Mouse (Mus musculus) myocyte (in vitro differentiated cells): ENCODE results near the gene Hspbap1. TPM values are rescaled to one million over a fixed set of nuclear protein-coding genes. Genes with fewer than 3 reads are reported as not detected.

Experiments
- H3K27me3 ChIP-seq: one replicate; pipeline ENCODE4 v1.6.1; 2011; ENCODE audit not compliant: control insufficient read depth, insufficient read depth, insufficient read length
- H3K36me3 ChIP-seq: one replicate; pipeline ENCODE4 v1.6.1; 2011; ENCODE audit not compliant: control insufficient read depth, insufficient read depth
- H3K4me2 ChIP-seq: one replicate; pipeline ENCODE4 v1.6.1; 2011; ENCODE audit warnings: low read depth, control low read depth
- H3K4me3 ChIP-seq: one replicate; pipeline ENCODE4 v1.5.1; 2011; ENCODE audit warnings: mild to moderate bottlenecking, control low read depth, moderate library complexity
- H3K79me2 ChIP-seq: one replicate; pipeline ENCODE4 v1.6.1; 2011; ENCODE audit not compliant: control insufficient read depth, insufficient read depth
- H3ac ChIP-seq: one replicate; pipeline ENCODE4 v1.6.1; 2011; ENCODE audit not compliant: control insufficient read depth, insufficient read length
- CEBPB ChIP-seq: IDR thresholded peaks from 2 replicates; pipeline ENCODE4 v1.6.1; 2011; ENCODE audit warnings: mild to moderate bottlenecking, moderate library complexity; ENCODE audit not compliant: poor library complexity, insufficient read depth, severe bottlenecking
- E2F4 ChIP-seq: IDR thresholded peaks from one replicate; pipeline ENCODE4 v1.6.1; 2011; ENCODE audit warnings: mild to moderate bottlenecking, control low read depth, moderate library complexity; ENCODE audit not compliant: insufficient read depth
- MAX ChIP-seq: IDR thresholded peaks from one replicate; pipeline ENCODE4 v1.6.1; 2011; ENCODE audit warnings: low read depth, mild to moderate bottlenecking, control low read depth
- MYOD1 ChIP-seq, 3 experiments: IDR thresholded peaks; one replicate each; pipeline ENCODE4 v1.6.1; 2011; ENCODE audit warnings: control low read depth in 2 of 3, low read depth in 2 of 3, mild to moderate bottlenecking in 2 of 3, moderate library complexity in 1 of 3; ENCODE audit not compliant: insufficient read length in 2 of 3, control insufficient read depth in 1 of 3
- MYOG ChIP-seq, 3 experiments: IDR thresholded peaks; one replicate each; pipeline ENCODE4 v1.6.1; 2011; ENCODE audit warnings: control low read depth in 2 of 3, low read depth in 2 of 3, mild to moderate bottlenecking in 2 of 3; ENCODE audit not compliant: insufficient read length in 2 of 3, control insufficient read depth in 1 of 3, insufficient read depth in 1 of 3
- POLR2A ChIP-seq: IDR thresholded peaks from one replicate; pipeline ENCODE4 v1.6.1; 2011; ENCODE audit warnings: low read depth, mild to moderate bottlenecking, control low read depth, moderate library complexity; ENCODE audit not compliant: insufficient read length
- POLR2AphosphoS2 ChIP-seq: IDR thresholded peaks from one replicate; pipeline ENCODE4 v1.6.1; 2011; ENCODE audit warnings: low read depth, control low read depth; ENCODE audit not compliant: insufficient read length
- REST ChIP-seq: IDR thresholded peaks from one replicate; pipeline ENCODE4 v1.6.1; 2011; ENCODE audit warnings: mild to moderate bottlenecking, control low read depth, moderate library complexity; ENCODE audit not compliant: insufficient read depth, insufficient read length
- SRF ChIP-seq: IDR thresholded peaks from one replicate; pipeline ENCODE4 v1.6.1; 2011; ENCODE audit warnings: low read depth; ENCODE audit not compliant: control insufficient read depth, insufficient read length
- TCF12 ChIP-seq: IDR thresholded peaks from one replicate; pipeline ENCODE4 v1.6.1; 2011; ENCODE audit warnings: mild to moderate bottlenecking, control low read depth; ENCODE audit not compliant: poor library complexity, insufficient read depth, severe bottlenecking
- TCF3 ChIP-seq: IDR thresholded peaks from one replicate; pipeline ENCODE4 v1.6.1; 2011; ENCODE audit warnings: low read depth, control low read depth; ENCODE audit not compliant: insufficient read length
- USF1 ChIP-seq: IDR thresholded peaks from one replicate; pipeline ENCODE4 v1.6.1; 2011; ENCODE audit warnings: low read depth, mild to moderate bottlenecking, control low read depth, moderate library complexity
- polyA plus RNA-seq: library from polyadenylated mRNA; unstranded; fragments of >200 nt; fragmentation: generic; extraction: Trizol; gene quantifications from one replicate; pipeline ENCODE4 v1.2.1, GENCODE M21; 2012; ENCODE audit warnings: missing spikeins

Gene Hspbap1
- polyA plus RNA-seq, 1 experiment = 6.3 TPM

GRCm38 (mm10) chr16:35763590-35764296 is 6.4 kb upstream of the Hspbap1 start:
- no peak overlapping the region for H3K4me2 ChIP-seq
- H3K27me3 ChIP-seq = no peaks in the 10 kb centered on the region
- H3K79me2 ChIP-seq = peaks cover 4% of the 10 kb centered on the region
- no peak overlapping the region for H3ac ChIP-seq
- H3K36me3 ChIP-seq = no peaks in the 10 kb centered on the region
- no peak overlapping the region for H3K4me3 ChIP-seq
- TF ChIP-seq MYOG (IDR thresholded peaks at IDR 0.05; ENCODE audit: control insufficient read depth in 1 of 3, insufficient read depth in 1 of 3, insufficient read length in 2 of 3, low read depth in 2 of 3) (no peak), CEBPB (no peak), USF1 (no peak), SRF (no peak), TCF3 (no peak), REST (no peak), POLR2AphosphoS2 (no peak), POLR2A (no peak), MYOD1 (IDR thresholded peaks at IDR 0.05; ENCODE audit: control insufficient read depth in 1 of 3, insufficient read length in 2 of 3, low read depth in 2 of 3) (no peak), MAX (no peak), TCF12 (no peak), E2F4 (no peak)

DNA sequence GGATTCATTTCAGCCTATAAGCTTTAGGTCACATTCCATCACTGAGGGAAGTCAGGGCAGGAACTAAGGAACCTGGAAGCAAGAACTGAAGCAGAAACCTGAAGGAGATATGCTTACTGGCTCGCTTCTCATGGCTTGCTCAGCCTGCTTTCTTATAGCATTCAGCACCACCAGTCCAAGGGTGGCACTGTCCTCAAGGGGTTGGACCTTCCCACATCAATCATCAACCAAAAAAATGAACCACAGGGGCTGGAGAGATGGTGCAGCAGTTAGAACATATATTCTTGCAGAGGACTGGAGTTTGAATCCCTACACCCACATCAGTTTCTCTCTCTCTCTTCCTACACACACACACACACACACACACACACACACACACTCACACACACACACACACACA is 5.2 kb upstream of the Hspbap1 start:
- Histone ChIP-seq H3K36me3 (no peaks in the 10 kb centered on the region), H3K27me3 (no peaks in the 10 kb centered on the region), H3K4me3 (no peak overlapping the region), H3K79me2 (peaks cover 4% of the 10 kb centered on the region), H3ac (no peak overlapping the region), H3K4me2 (no peak overlapping the region)
- no peak for TF ChIP-seq TCF12
- no peak for TF ChIP-seq MYOD1 (IDR thresholded peaks at IDR 0.05; ENCODE audit: control insufficient read depth in 1 of 3, insufficient read length in 2 of 3, low read depth in 2 of 3)
- TF ChIP-seq TCF3 = no peak
- no peak for TF ChIP-seq SRF

GRCm38 (mm10) chr16:35765449-35765848 is 4.7 kb upstream of the Hspbap1 start:
- Histone ChIP-seq H3K27me3 (no peaks in the 10 kb centered on the region), H3K79me2 (peaks cover 4% of the 10 kb centered on the region), H3K4me3 (no peak overlapping the region), H3K36me3 (no peaks in the 10 kb centered on the region), H3K4me2 (no peak overlapping the region), H3ac (no peak overlapping the region)
- TF ChIP-seq E2F4 (no peak), TCF12 (no peak), REST (no peak), MAX (no peak), CEBPB (no peak), MYOD1 (IDR thresholded peaks at IDR 0.05; ENCODE audit: control insufficient read depth in 1 of 3, insufficient read length in 2 of 3, low read depth in 2 of 3) (no peak), POLR2A (no peak)

DNA sequence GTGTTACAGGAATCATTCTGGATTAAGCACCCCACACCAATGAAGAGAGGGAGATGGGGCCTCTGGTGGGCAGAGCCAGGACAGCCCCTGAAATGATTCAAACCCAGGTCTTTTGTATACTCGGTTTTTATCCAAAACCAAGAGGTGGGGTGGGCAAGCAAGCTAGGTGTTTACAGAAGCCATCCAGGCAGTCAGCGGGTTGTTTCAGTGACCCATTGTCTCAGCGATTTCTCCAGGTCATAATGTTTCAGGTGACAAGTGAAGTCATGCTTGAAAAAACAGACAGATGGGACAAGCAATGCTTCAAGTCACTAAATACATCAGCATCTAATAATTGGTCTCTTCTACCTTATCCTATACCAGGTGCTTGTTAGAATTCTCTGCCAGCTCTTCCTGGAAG is 3.8 kb upstream of the Hspbap1 start:
- Histone ChIP-seq H3K4me3 (no peak overlapping the region), H3K4me2 (no peak overlapping the region), H3K36me3 (no peaks in the 10 kb centered on the region), H3K27me3 (no peaks in the 10 kb centered on the region), H3K79me2 (peaks cover 11% of the 10 kb centered on the region), H3ac (no peak overlapping the region)
- TF ChIP-seq MYOG (IDR thresholded peaks at IDR 0.05; ENCODE audit: control insufficient read depth in 1 of 3, insufficient read depth in 1 of 3, insufficient read length in 2 of 3, low read depth in 2 of 3) = no peak
- TF ChIP-seq TCF3 = no peak
- TF ChIP-seq REST = no peak
- TF ChIP-seq MYOD1 (IDR thresholded peaks at IDR 0.05; ENCODE audit: control insufficient read depth in 1 of 3, insufficient read length in 2 of 3, low read depth in 2 of 3) = no peak
- TF ChIP-seq USF1 = no peak
- TF ChIP-seq TCF12 = no peak
- TF ChIP-seq CEBPB = no peak
- TF ChIP-seq SRF = no peak
- TF ChIP-seq POLR2A = no peak
- no peak for TF ChIP-seq E2F4

DNA sequence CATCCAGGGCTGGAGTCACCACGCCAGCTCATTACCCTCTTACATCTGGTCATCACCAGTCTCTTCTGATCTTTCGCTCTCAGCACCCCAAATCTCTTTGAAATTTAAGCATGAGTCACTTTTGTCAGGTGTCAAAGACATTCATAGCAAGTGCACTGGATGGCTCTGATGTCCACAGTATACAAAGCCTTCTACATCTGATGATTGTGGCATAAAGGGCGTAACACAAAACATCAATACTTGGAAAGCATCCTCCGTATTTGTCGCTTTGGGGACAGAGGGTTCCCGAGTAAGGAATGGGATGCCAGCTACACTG is 1.7 kb upstream of the Hspbap1 start:
- H3K36me3 ChIP-seq = no peaks in the 10 kb centered on the region
- TF ChIP-seq CEBPB = no peak
- no peak for TF ChIP-seq USF1
- TF ChIP-seq MYOG (IDR thresholded peaks at IDR 0.05; ENCODE audit: control insufficient read depth in 1 of 3, insufficient read depth in 1 of 3, insufficient read length in 2 of 3, low read depth in 2 of 3) = no peak
- no peak for TF ChIP-seq SRF
- TF ChIP-seq MAX = no peak
- no peak for TF ChIP-seq E2F4
- TF ChIP-seq POLR2A = no peak
- no peak for TF ChIP-seq MYOD1 (IDR thresholded peaks at IDR 0.05; ENCODE audit: control insufficient read depth in 1 of 3, insufficient read length in 2 of 3, low read depth in 2 of 3)
- TF ChIP-seq POLR2AphosphoS2 = no peak
- no peak for TF ChIP-seq REST
- no peak for TF ChIP-seq TCF3
- no peak for TF ChIP-seq TCF12
- peak overlapping the region; percentile 88 for H3K4me2 ChIP-seq
- no peaks in the 10 kb centered on the region for H3K27me3 ChIP-seq
- peaks cover 17% of the 10 kb centered on the region for H3K79me2 ChIP-seq
- peak overlapping the region; percentile 55 for H3K4me3 ChIP-seq
- peak overlapping the region; percentile 75 for H3ac ChIP-seq
